Mouse (Mus musculus): ENCODE results near the gene Aspdh. TPM values are rescaled to one million over a fixed set of nuclear protein-coding genes. Genes with fewer than 3 reads are reported as not detected.

Aspdh gene
- polyA plus RNA-seq, 1 experiment from 2014 or later: 0.28 TPM

DNA sequence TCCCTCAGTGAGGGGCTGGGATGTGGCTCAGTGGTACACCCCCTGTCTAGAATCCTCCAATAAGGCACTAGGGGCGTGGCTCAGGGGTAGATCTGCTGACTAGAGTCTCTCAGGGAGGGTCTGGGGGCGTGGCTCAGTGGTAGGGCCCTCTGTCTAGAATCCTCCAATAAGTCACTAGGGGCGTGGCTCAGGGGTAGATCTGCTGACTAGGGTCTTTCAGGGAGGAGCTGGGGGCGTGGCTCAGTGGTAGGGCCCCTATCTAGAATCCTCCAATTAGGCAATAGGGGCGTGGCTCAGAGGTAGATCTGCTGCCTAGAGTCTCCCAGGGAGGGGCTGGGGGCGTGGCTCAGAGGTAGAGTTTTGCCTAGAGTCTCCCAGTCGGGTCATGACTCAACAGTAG is 31.8 kb upstream of the Aspdh start:
- Histone ChIP-seq H3K4me3 (ENCODE audit: low read depth, low read length) (no peak overlapping the region), H3K27me3 (ENCODE audit: insufficient read depth, low read length) (peaks cover 40% of the 10 kb centered on the region), H3K4me1 (ENCODE audit: insufficient read depth) (no peaks in the 10 kb centered on the region), H3K27ac (ENCODE audit: low read depth) (no peak overlapping the region), H3K4me2 (no peak overlapping the region), H3K36me3 (ENCODE audit: insufficient read depth) (no peaks in the 10 kb centered on the region), H3K9me3 (ENCODE audit: low read depth, low read length) (no peaks in the 10 kb centered on the region), H3K9ac (no peak overlapping the region)
- peak; percentile 66 for DNase-seq
- no peak for TF ChIP-seq CTCF (IDR thresholded peaks at IDR 0.05; ENCODE audit: low read depth)
- WGBS: 2% methylated on average over 7 of the region's 7 CpGs
- peak; percentile 45; the same call in 1 of the 2 replicates for ATAC-seq (ENCODE audit: insufficient read depth)

DNA sequence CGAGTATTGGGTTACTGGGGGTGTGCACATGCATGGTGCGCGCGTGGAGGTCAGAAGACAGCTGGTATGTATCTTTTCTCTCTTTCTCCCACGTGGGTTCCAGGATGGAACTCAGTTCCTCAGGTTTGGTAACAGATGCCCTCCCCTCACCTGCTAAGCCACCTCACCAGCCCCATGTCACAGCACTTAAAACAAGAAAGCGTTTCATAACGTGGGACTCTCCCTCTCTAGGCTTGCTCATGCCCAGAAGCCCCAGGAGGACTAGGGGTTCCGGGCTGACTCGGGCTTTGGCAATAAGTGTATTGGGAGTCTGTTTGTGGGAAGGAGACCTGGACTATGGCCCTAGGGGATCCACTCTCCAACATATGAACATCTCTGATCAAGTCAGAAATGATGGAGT is 31.1 kb upstream of the Aspdh start:
- H3K27me3 ChIP-seq (ENCODE audit: insufficient read depth, low read length): peaks cover 38% of the 10 kb centered on the region

GRCm38 (mm10) chr7:44435796-44436195 is 29.4 kb upstream of the Aspdh start:
- Histone ChIP-seq H3K9me3 (ENCODE audit: low read depth, low read length) (no peaks in the 10 kb centered on the region), H3K27ac (ENCODE audit: low read depth) (no peak overlapping the region), H3K4me1 (ENCODE audit: insufficient read depth) (no peaks in the 10 kb centered on the region), H3K4me2 (no peak overlapping the region), H3K9ac (no peak overlapping the region), H3K27me3 (ENCODE audit: insufficient read depth, low read length) (peaks cover 33% of the 10 kb centered on the region), H3K36me3 (ENCODE audit: insufficient read depth) (no peaks in the 10 kb centered on the region), H3K4me3 (ENCODE audit: low read depth, low read length) (no peak overlapping the region)
- no peak for TF ChIP-seq CTCF (IDR thresholded peaks at IDR 0.05; ENCODE audit: low read depth)
- DNase-seq (no peak), ATAC-seq (ENCODE audit: insufficient read depth) (no peak)
- 56% methylated on average over 5 of the region's 5 CpGs for WGBS

More for the DNA sequence above, 31.1 kb upstream of the Aspdh start:
- H3K9me3 ChIP-seq (ENCODE audit: low read depth, low read length): no peaks in the 10 kb centered on the region
- no peak overlapping the region for H3K4me2 ChIP-seq
- H3K4me3 ChIP-seq (ENCODE audit: low read depth, low read length): no peak overlapping the region
- no peaks in the 10 kb centered on the region for H3K4me1 ChIP-seq (ENCODE audit: insufficient read depth)
- ATAC-seq (ENCODE audit: insufficient read depth) (no peak), DNase-seq (no peak)
- H3K9ac ChIP-seq: no peak overlapping the region
- TF ChIP-seq CTCF (IDR thresholded peaks at IDR 0.05; ENCODE audit: low read depth): no peak
- WGBS: 61% methylated on average over 9 of the region's 9 CpGs
- no peak overlapping the region for H3K27ac ChIP-seq (ENCODE audit: low read depth)
- H3K36me3 ChIP-seq (ENCODE audit: insufficient read depth): no peaks in the 10 kb centered on the region

DNA sequence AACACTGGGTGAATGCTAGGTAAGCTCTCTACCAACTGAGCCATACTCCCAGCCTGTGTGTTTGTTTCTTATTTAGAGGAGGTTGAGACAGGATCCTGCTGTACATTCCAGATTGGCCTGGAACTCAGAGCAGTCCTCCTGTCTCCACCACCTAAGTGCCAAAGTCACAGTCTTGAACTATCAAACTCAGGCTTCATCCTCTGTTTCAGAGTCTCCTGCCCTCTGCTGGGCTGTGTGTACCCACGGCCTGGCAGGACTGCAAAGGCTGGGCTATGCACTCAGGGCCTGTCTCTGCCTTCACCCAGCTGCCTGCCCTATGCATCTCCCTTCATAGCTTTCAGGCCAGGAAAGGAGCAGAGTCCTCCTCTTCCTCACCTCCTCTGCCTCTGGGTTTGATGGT is 28.9 kb upstream of the Aspdh start:
- H3K27me3 ChIP-seq (ENCODE audit: insufficient read depth, low read length): peaks cover 33% of the 10 kb centered on the region
- no peak for ATAC-seq (ENCODE audit: insufficient read depth)
- no peaks in the 10 kb centered on the region for H3K9me3 ChIP-seq (ENCODE audit: low read depth, low read length)
- H3K36me3 ChIP-seq (ENCODE audit: insufficient read depth): no peaks in the 10 kb centered on the region
- no peak overlapping the region for H3K4me3 ChIP-seq (ENCODE audit: low read depth, low read length)
- 21% methylated on average over 1 of the region's 1 CpGs for WGBS
- DNase-seq: peak; percentile 38
- no peak overlapping the region for H3K9ac ChIP-seq
- H3K4me2 ChIP-seq: no peak overlapping the region
- no peaks in the 10 kb centered on the region for H3K4me1 ChIP-seq (ENCODE audit: insufficient read depth)
- H3K27ac ChIP-seq (ENCODE audit: low read depth): no peak overlapping the region
- peak; percentile 47; the same call in 1 of the 2 replicates for TF ChIP-seq CTCF (IDR thresholded peaks at IDR 0.05; ENCODE audit: low read depth)

GRCm38 (mm10) chr7:44437188-44437587 is 28.0 kb upstream of the Aspdh start:
- H3K27me3 ChIP-seq (ENCODE audit: insufficient read depth, low read length): peaks cover 39% of the 10 kb centered on the region
- TF ChIP-seq CTCF (IDR thresholded peaks at IDR 0.05; ENCODE audit: low read depth): no peak
- WGBS: 61% methylated on average over 1 of the region's 1 CpGs
- H3K9me3 ChIP-seq (ENCODE audit: low read depth, low read length): no peaks in the 10 kb centered on the region
- no peak overlapping the region for H3K27ac ChIP-seq (ENCODE audit: low read depth)
- ATAC-seq (ENCODE audit: insufficient read depth) (no peak), DNase-seq (no peak)
- H3K4me3 ChIP-seq (ENCODE audit: low read depth, low read length): no peak overlapping the region
- no peaks in the 10 kb centered on the region for H3K4me1 ChIP-seq (ENCODE audit: insufficient read depth)
- no peak overlapping the region for H3K9ac ChIP-seq
- H3K4me2 ChIP-seq: no peak overlapping the region
- no peaks in the 10 kb centered on the region for H3K36me3 ChIP-seq (ENCODE audit: insufficient read depth)

DNA sequence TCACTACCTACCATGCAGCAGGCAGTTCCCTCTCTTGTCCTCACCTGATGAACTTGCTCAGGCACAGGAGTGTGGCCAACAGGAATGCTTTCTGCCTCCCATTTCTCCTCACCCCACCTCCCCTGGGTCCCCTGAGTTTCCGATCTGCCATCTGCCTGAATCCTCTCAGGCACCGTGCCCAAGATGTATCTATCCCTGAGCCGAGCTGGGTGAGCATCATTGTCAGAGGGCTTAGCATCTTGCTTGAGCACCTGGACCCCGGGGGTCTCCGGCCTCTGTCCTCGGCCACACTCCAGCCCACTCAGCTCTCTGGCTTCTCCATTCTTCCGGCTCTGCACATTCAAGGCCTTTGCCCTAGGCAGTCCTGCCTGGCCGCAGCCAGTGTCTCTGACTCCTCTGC is 27.3 kb upstream of the Aspdh start:
- WGBS: 65% methylated on average over 8 of the region's 8 CpGs
- H3K4me2 ChIP-seq: no peak overlapping the region
- no peak overlapping the region for H3K9ac ChIP-seq
- no peak for DNase-seq
- H3K4me3 ChIP-seq (ENCODE audit: low read depth, low read length): no peak overlapping the region
- no peak for TF ChIP-seq CTCF (IDR thresholded peaks at IDR 0.05; ENCODE audit: low read depth)
- H3K27ac ChIP-seq (ENCODE audit: low read depth): no peak overlapping the region
- no peaks in the 10 kb centered on the region for H3K36me3 ChIP-seq (ENCODE audit: insufficient read depth)
- no peak for ATAC-seq (ENCODE audit: insufficient read depth)
- H3K27me3 ChIP-seq (ENCODE audit: insufficient read depth, low read length): peaks cover 45% of the 10 kb centered on the region
- H3K9me3 ChIP-seq (ENCODE audit: low read depth, low read length): no peaks in the 10 kb centered on the region
- H3K4me1 ChIP-seq (ENCODE audit: insufficient read depth): no peaks in the 10 kb centered on the region

DNA sequence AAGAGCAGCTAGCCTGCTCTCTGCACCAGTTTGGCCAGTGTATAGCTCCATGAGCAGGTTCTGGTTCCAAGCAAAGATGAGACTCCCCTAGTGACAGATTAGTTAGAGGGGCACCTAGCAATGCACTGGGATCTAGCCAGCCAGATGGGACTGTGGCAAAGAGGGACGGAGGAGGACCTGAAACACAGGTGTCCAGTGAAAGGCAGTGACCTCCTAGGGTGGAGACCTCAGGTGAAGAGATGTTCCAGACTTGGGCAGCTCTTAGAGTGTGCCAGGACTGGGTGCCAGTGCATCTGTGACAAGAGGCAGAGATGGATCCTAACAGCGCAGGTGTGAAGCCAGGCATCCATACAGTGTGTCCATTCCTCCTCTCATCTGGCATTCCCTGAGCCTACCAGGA is 25.5 kb upstream of the Aspdh start:
- Histone ChIP-seq H3K27me3 (ENCODE audit: insufficient read depth, low read length) (peaks cover 58% of the 10 kb centered on the region), H3K27ac (ENCODE audit: low read depth) (no peak overlapping the region), H3K9ac (no peak overlapping the region), H3K4me2 (no peak overlapping the region), H3K4me3 (ENCODE audit: low read depth, low read length) (no peak overlapping the region), H3K9me3 (ENCODE audit: low read depth, low read length) (no peaks in the 10 kb centered on the region), H3K36me3 (ENCODE audit: insufficient read depth) (no peaks in the 10 kb centered on the region), H3K4me1 (ENCODE audit: insufficient read depth) (no peaks in the 10 kb centered on the region)
- no peak for TF ChIP-seq CTCF (IDR thresholded peaks at IDR 0.05; ENCODE audit: low read depth)
- WGBS: 58% methylated on average over 2 of the region's 2 CpGs
- DNase-seq (no peak), ATAC-seq (ENCODE audit: insufficient read depth) (no peak)

- Histone ChIP-seq H3K4me1 (ENCODE audit: insufficient read depth) (no peaks in the 10 kb centered on the region), H3K4me2 (no peak overlapping the region), H3K27me3 (ENCODE audit: insufficient read depth, low read length) (peaks cover 59% of the 10 kb centered on the region), H3K36me3 (ENCODE audit: insufficient read depth) (no peaks in the 10 kb centered on the region), H3K9me3 (ENCODE audit: low read depth, low read length) (no peaks in the 10 kb centered on the region), H3K4me3 (ENCODE audit: low read depth, low read length) (no peak overlapping the region), H3K9ac (no peak overlapping the region), H3K27ac (ENCODE audit: low read depth) (no peak overlapping the region)
- ATAC-seq (ENCODE audit: insufficient read depth) (no peak), DNase-seq (no peak)
- no peak for TF ChIP-seq CTCF (IDR thresholded peaks at IDR 0.05; ENCODE audit: low read depth)
- 79% methylated on average over 1 of the region's 1 CpGs for WGBS
Observed at GRCm38 (mm10) chr7:44440479-44440878, 24.7 kb upstream of the Aspdh start.
